In the genomic region with DNA sequence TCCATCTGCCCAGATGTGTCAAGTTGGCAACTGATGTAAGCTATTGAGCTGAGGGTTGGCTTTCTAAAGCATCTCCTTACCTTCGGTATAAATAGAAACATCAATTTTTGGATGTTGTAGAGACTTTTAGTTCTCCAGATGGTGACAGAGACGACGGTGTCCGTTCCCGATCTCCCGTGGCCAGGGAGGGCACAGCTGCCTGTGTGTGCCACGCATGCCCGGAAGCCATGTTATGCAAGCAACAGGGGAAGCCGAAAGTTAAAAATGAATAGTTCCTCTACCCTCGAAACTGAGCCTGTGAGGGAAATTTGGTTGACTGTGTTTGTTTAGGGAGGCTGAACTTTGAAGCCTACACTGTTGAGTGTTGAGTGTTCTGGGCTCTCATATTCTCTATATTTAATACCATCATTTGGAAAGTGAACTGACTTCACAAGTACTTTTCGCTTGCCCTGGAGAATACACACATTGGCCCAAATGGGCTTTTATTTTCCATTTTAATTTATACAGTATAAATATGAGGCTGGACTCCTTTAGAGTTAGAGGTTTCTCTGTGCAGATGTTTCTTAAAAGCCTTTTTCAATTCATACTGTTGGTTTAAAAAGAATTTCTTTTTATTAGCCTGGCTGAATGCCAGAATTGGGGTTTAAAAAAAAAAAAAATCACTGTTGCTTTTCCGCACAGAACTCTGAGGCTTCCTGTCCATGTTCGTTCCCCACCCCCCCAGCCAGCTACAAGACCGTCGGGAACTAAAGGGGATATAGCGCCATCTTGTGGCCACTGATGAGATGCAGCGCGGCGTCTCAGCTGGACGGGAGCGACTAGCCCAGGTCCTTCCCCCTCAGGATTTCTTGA, we compare ENCODE assay signal across 8 mouse cellular contexts. TPM values are rescaled to one million over a fixed set of nuclear protein-coding genes. Genes with fewer than 3 reads are reported as not detected.
A peak's percentile ranks its signal among the peaks of the same experiment; 100 is the strongest.
DNase-seq lines count a peak whose midpoint lies in the region; ATAC-seq and TF ChIP-seq lines count a peak whose summit lies in the region.

No protein-coding gene starts in this region.

- H3K36me3 ChIP-seq in ES-Bruce4 (ENCODE audit: control insufficient read depth, insufficient read depth, low read length, poor library complexity, severe bottlenecking): no peaks in the 10 kb centered on the region
- H3K36me3 ChIP-seq in forebrain, embryonic 13.5 days (ENCODE audit: poor library complexity, severe bottlenecking): no peaks in the 10 kb centered on the region

- DNase-seq in heart, postnatal 10 days: peak; percentile 87 to 92
- peak; percentile 83 for DNase-seq in layer of hippocampus, adult 11-12 months (ENCODE audit: low spot score)
- peak; percentile 73 to 84 for DNase-seq in lung, adult 18-20 months
- DNase-seq in testis, postnatal 14 days (ENCODE audit: low spot score): peak; percentile 76

- ATAC-seq in cerebellum, adult (ENCODE audit: insufficient number of reproducible peaks, low FRiP score, low TSS enrichment): peak; percentile 81
- peak; percentile 87 for ATAC-seq in forebrain, embryonic 13.5 days
- peak; percentile 67; the same call in 1 of the 2 replicates for ATAC-seq in neutrophil, adult 5-6 weeks (ENCODE audit: extremely low read depth, insufficient number of reproducible peaks, low FRiP score, poor library complexity, severe bottlenecking)

- H3K27ac ChIP-seq in ES-Bruce4 (ENCODE audit: insufficient read depth, low read length): no peak overlapping the region
- H3K27ac ChIP-seq in forebrain, embryonic 13.5 days: no peak overlapping the region

- TF ChIP-seq EP300 in ES-Bruce4 (IDR thresholded peaks at IDR 0.05; ENCODE audit: insufficient read depth, low read depth, low read length): peak; percentile 59; the same call in 1 of the 2 replicates

- intact Hi-C loops in heart, postnatal 10 days (cut with DNase I): loop anchor here (2.0 to 10.0 kb wide), 5 partner anchors 134 to 856 kb away; no protein-coding TSS in a partner anchor

- H3K9ac ChIP-seq in ES-Bruce4 (ENCODE audit: low read depth, poor library complexity, severe bottlenecking): no peak overlapping the region
- no peak overlapping the region for H3K9ac ChIP-seq in forebrain, embryonic 13.5 days

- H3K27me3 ChIP-seq in ES-Bruce4 (ENCODE audit: control insufficient read depth, insufficient read depth, low read length, poor library complexity, severe bottlenecking): no peaks in the 10 kb centered on the region
- H3K27me3 ChIP-seq in forebrain, embryonic 13.5 days: no peaks in the 10 kb centered on the region

- TF ChIP-seq CTCF in ES-Bruce4 (IDR thresholded peaks at IDR 0.05; ENCODE audit: low read depth, low read length): peak; percentile 94

- no peak overlapping the region for H3K4me3 ChIP-seq in ES-Bruce4 (ENCODE audit: low read depth, low read length)
- H3K4me3 ChIP-seq in forebrain, embryonic 13.5 days: no peak overlapping the region

- H3K9me3 ChIP-seq in ES-Bruce4 (replicated peaks; ENCODE audit: control insufficient read depth, insufficient read depth, low read length, poor library complexity, severe bottlenecking): no peaks in the 10 kb centered on the region
- H3K9me3 ChIP-seq in forebrain, embryonic 13.5 days (replicated peaks): peaks cover 4% of the 10 kb centered on the region; the same call in 1 of the 2 replicates

- no peak overlapping the region for H3K4me2 ChIP-seq in forebrain, embryonic 13.5 days

- WGBS in forebrain, embryonic 13.5 days: 47% methylated on average over 21 of the region's 21 CpGs

- no peak for TF ChIP-seq POLR2A in ES-Bruce4 (IDR thresholded peaks at IDR 0.05; ENCODE audit: insufficient read depth, low read length)

- H3K4me1 ChIP-seq in ES-Bruce4 (ENCODE audit: control insufficient read depth, insufficient read depth, low read length): no peaks in the 10 kb centered on the region
- H3K4me1 ChIP-seq in forebrain, embryonic 13.5 days: no peaks in the 10 kb centered on the region

RNA-seq across cellular contexts. Expression of gene Cdk1, which starts 31.8 kb away (rescaled TPM):
- 402 and 415 TPM in 2 replicates for polyA plus RNA-seq in ES-Bruce4 (2011; ENCODE audit: insufficient read depth, insufficient read length, low read depth, missing spikeins)
- polyA plus RNA-seq in forebrain, embryonic 13.5 days (2015; fragmentation: Nextera tagmentation; extraction: Ambion mirVana): 365 and 378 TPM in 2 replicates
- 10 to 100 TPM; 40.3 to 40.8 TPM for total RNA-seq in heart, postnatal 10 days (2021)
- total RNA-seq in neutrophil, adult 5-6 weeks (2017): 0.23 and 0.86 TPM in 2 replicates

Comparison
In these comparisons a context has a peak if more than half of its experiments do, and no peak if none do; other contexts are left out.
1. RNA of gene Cdk1, which starts 31.8 kb away (total RNA-seq): 40.3 to 40.8 TPM in heart, postnatal 10 days; 0.23 to 0.86 TPM in neutrophil, adult 5-6 weeks; every median in the first group is over 10 times any median in the second.
2. Peak in every context shown above with its lines, with median percentiles within 50 percentile points of each other: ATAC-seq and DNase-seq.